Mouse (Mus musculus) ES-E14 (cell line): ENCODE data around the gene Mrps16.

ENCODE experiments used
- CHD2 ChIP-seq: IDR thresholded peaks from 2 replicates; pipeline ENCODE4 v1.6.1; 2014; ENCODE audit warnings: mild to moderate bottlenecking, low read depth, low read length, inconsistent platforms
- HCFC1 ChIP-seq: IDR thresholded peaks from 2 replicates; pipeline ENCODE4 v1.6.1; 2012; ENCODE audit warnings: low read length, inconsistent platforms, borderline replicate concordance; ENCODE audit not compliant: insufficient read depth
- MAFK ChIP-seq: IDR thresholded peaks from 2 replicates; pipeline ENCODE4 v1.6.1; 2014; ENCODE audit warnings: mild to moderate bottlenecking, low read depth, low read length, inconsistent platforms; ENCODE audit not compliant: insufficient read depth
- ZC3H11A ChIP-seq: IDR thresholded peaks from 2 replicates; pipeline ENCODE4 v1.6.1; 2012; ENCODE audit warnings: low read depth, mild to moderate bottlenecking, inconsistent platforms, low read length, borderline replicate concordance
- ZNF384 ChIP-seq: IDR thresholded peaks from 2 replicates; pipeline ENCODE4 v1.6.1; 2012; ENCODE audit warnings: low read depth, low read length, inconsistent platforms

DNA sequence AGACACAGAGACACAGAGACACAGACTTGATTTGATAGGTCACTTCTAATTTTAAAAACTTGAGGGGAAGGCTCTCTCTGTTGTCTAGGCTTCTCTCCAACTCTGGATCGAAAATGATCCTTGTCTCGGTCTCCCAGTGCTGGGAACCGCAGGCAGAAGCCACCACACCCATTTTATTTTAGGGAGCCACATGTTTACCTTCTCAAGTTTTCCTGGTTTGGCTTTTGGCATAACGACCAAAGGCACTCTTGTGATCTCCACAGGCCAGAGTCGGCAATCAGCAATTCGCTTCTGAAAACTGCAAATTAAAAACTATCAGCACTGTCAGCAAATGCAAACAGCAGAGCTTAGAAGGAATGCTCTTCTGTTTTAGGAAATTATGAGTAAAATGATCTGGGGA, 38.3 kb upstream of the Mrps16 start:
- TF ChIP-seq ZNF384: no peak
- TF ChIP-seq HCFC1: no peak
- no peak for TF ChIP-seq MAFK
- TF ChIP-seq ZC3H11A: no peak
- TF ChIP-seq CHD2: no peak
